Mouse (Mus musculus) limb, embryonic 14.5 days (tissue): ENCODE data around the gene Dohh. TPM values are rescaled to one million over a fixed set of nuclear protein-coding genes. Genes with fewer than 3 reads are reported as not detected.

Experiments
- ATAC-seq: fragments of 200-750 bp; cut with Nextera tagmentation; 2 replicates; pipeline ENCODE4 v1.8.0; 2017; ENCODE audit warnings: low read depth, moderate number of reproducible peaks, moderate TSS enrichment; ENCODE audit not compliant: low FRiP score
- DNase-seq: peaks from one replicate; pipeline ENCODE4 v3.0.0-alpha.2; 2015; ENCODE audit warnings: low spot score
- H3K27ac ChIP-seq: fragments of 300-500 bp; sonication (generic); replicated peaks from 2 replicates; pipeline ENCODE4 v1.5.1; 2014; ENCODE audit warnings: low read depth, mild to moderate bottlenecking, low read length, moderate library complexity, mixed read lengths
- H3K27me3 ChIP-seq: fragments of 300-500 bp; sonication (generic); 2 replicates; pipeline ENCODE4 v1.6.1; 2014; ENCODE audit warnings: low read length, mixed read lengths; ENCODE audit not compliant: control insufficient read depth, insufficient read depth
- H3K36me3 ChIP-seq: fragments of 300-500 bp; sonication (generic); 2 replicates; pipeline ENCODE4 v1.6.1; 2014; ENCODE audit warnings: mild to moderate bottlenecking, low read length, moderate library complexity, mixed read lengths; ENCODE audit not compliant: control insufficient read depth, insufficient read depth
- H3K4me1 ChIP-seq: fragments of 300-500 bp; sonication (generic); 2 replicates; pipeline ENCODE4 v1.6.1; 2014; ENCODE audit warnings: antibody characterized with exemption, low read length, mixed read lengths; ENCODE audit not compliant: control insufficient read depth, insufficient read depth
- H3K4me2 ChIP-seq: fragments of 300-500 bp; sonication (generic); replicated peaks from 2 replicates; pipeline ENCODE4 v1.6.1; 2014; ENCODE audit warnings: low read depth, mild to moderate bottlenecking, low read length, moderate library complexity; ENCODE audit not compliant: severe bottlenecking
- H3K4me3 ChIP-seq: fragments of 300-500 bp; sonication (generic); replicated peaks from 2 replicates; pipeline ENCODE4 v1.5.1; 2014; ENCODE audit warnings: low read length
- H3K9ac ChIP-seq: fragments of 300-500 bp; sonication (generic); 2 replicates; pipeline ENCODE4 v1.6.1; 2014; ENCODE audit warnings: mild to moderate bottlenecking, low read depth, low read length, moderate library complexity; ENCODE audit not compliant: severe bottlenecking
- H3K9me3 ChIP-seq: fragments of 300-500 bp; sonication (generic); 2 replicates; pipeline ENCODE4 v1.6.1; 2016; ENCODE audit warnings: low read length; ENCODE audit not compliant: control insufficient read depth
- POLR2A ChIP-seq: fragments of 200-500 bp; IDR thresholded peaks from 2 replicates; pipeline ENCODE4 v1.8.0; 2012; ENCODE audit warnings: inconsistent platforms, mild to moderate bottlenecking, moderate library complexity, borderline replicate concordance; ENCODE audit not compliant: insufficient read depth, insufficient read length; ENCODE audit errors: extremely low read depth
- WGBS: fragments of 180-500 bp; shearing (Covaris S2); extraction: QIAGEN DNeasy Blood & Tissue Kit; methylation state at CpG from one replicate; pipeline ENCODE4 v1.1.7; 2014; 5-methylcytosine and 5-hydroxymethylcytosine counted together
- polyA plus RNA-seq, 2 experiments: library from polyadenylated mRNA; depleted of rRNA in 1 of 2; stranded (reverse) in 1 of 2; unstranded in 1 of 2; fragments of >200 nt; fragmentation: Nextera tagmentation in 1 of 2; extraction: Ambion mirVana in 1 of 2; gene quantifications; 2 replicates each; pipeline versions ENCODE4 v1.2.1 to v1.2.3; 2012 to 2014

Dohh gene
- polyA plus RNA-seq, 2 experiments = 54.3 to 60.0 TPM

DNA sequence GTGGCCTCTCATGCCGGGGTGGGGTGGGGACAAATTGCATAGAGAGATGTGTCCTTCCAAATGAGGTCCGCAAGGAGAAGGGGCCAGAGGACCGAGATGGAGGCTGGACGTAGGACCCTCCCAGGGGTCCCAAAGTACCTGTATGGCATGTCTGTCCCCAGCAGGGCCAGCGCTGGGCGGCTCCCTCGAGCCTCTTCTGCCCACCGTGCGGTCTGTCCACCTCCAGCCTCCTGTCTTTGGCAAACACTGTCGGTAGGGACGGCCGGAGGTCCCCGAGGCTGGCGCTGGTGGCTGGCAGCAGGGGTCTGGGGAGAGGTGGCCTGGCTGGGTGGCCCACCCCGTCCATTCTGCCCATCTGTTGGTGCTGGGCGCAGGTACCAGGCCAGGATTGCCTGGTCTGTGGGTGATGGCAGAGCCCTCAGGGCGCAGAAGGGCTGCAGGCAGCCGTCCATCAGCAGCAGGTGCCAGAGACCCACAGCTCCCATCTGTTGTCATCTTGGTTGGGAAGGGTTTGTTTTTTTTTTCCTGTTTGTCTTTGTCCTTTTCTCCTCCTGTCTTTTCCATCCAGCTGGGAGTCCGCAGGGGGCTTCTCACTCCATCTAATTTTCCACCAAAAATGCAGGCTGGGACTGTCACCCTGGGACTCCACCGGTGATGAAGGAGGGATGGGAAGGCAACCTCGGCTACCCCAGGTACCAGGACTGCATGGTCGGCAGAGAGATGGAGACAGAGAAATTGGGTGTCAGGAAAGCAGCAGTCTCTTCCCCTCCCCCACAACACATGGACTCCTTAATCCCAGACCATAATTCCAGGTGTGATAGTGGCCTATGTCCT is 16.4 kb downstream of the Dohh start:
- H3K4me2 ChIP-seq = no peak overlapping the region
- H3K27me3 ChIP-seq = no peaks in the 10 kb centered on the region
- H3K9ac ChIP-seq = no peak overlapping the region
- H3K4me1 ChIP-seq = peaks cover 33% of the 10 kb centered on the region
- DNase-seq (no peak), ATAC-seq (no peak)
- no peak for TF ChIP-seq POLR2A
- WGBS = 58% methylated on average over 22 of the region's 22 CpGs
- no peak overlapping the region for H3K4me3 ChIP-seq
- H3K9me3 ChIP-seq = no peaks in the 10 kb centered on the region
- H3K36me3 ChIP-seq = peaks cover 67% of the 10 kb centered on the region
- no peak overlapping the region for H3K27ac ChIP-seq

DNA sequence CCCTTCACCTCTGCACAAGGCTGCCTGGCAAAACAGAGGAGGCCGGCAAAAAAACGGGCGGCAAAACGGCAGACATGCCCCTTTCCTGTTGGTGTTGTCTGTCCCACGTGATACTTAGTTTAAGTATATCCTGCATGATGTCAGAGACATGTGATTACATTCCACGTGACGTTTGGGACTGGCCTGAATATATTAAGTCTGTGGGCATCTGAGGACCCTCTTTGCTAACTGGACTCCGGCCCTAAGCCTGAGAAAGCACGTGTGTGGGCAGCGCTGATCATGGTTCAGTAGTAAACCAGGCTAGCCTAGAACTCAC is 16.9 kb downstream of the Dohh start:
- Histone ChIP-seq H3K27ac (peak overlapping the region; percentile 77), H3K9ac (no peak overlapping the region), H3K4me3 (no peak overlapping the region), H3K4me2 (no peak overlapping the region), H3K27me3 (no peaks in the 10 kb centered on the region), H3K36me3 (peaks cover 73% of the 10 kb centered on the region), H3K4me1 (peaks cover 33% of the 10 kb centered on the region), H3K9me3 (no peaks in the 10 kb centered on the region)
- WGBS = 21% methylated on average over 10 of the region's 10 CpGs
- no peak for TF ChIP-seq POLR2A
- DNase-seq (no peak), ATAC-seq (no peak)

DNA sequence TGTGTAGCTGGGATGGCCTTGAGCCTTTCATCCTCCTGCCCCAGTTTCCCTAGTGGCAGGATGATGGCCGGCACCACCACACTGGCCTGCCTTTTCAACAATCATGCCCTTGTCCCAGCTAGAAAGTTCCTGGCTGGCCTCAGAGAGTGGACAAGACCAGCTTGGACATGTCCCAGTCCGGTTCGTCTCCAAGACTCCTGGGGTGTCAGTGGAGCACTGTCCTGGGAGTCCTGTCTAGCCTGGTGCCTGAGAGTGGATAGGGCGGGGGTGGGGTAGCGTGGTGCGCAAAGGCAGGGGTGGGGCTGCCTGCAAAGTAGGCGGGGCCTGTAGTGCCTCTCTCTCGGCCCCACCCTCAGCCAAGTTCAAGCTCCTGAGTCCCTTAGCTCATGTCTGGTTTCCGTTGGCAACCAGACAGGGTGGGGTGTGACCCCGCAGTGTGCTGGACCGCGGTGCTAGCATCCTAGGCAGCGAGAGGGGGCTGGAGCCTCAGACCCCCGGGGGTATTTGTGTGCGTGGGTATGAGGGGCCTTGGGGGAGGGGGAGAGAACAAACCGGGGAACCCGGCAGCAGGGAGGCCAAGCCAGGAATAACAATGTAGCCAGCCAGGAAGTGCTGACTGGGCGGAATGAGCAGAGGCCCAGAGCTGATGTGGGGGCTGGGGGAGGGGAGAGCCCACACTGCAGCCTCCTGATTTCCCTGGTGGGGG is 17.4 kb downstream of the Dohh start:
- Histone ChIP-seq H3K4me1 (peaks cover 34% of the 10 kb centered on the region), H3K4me2 (peak overlapping the region; percentile 39), H3K36me3 (peaks cover 78% of the 10 kb centered on the region), H3K27me3 (no peaks in the 10 kb centered on the region), H3K27ac (peak overlapping the region; percentile 77), H3K9ac (peak overlapping the region; percentile 26; the same call in 1 of the 2 replicates), H3K9me3 (no peaks in the 10 kb centered on the region), H3K4me3 (peak overlapping the region; percentile 14)
- DNase-seq (peak; percentile 92), ATAC-seq (peak; percentile 85)
- WGBS = 8% methylated on average over 17 of the region's 18 CpGs
- no peak for TF ChIP-seq POLR2A

DNA sequence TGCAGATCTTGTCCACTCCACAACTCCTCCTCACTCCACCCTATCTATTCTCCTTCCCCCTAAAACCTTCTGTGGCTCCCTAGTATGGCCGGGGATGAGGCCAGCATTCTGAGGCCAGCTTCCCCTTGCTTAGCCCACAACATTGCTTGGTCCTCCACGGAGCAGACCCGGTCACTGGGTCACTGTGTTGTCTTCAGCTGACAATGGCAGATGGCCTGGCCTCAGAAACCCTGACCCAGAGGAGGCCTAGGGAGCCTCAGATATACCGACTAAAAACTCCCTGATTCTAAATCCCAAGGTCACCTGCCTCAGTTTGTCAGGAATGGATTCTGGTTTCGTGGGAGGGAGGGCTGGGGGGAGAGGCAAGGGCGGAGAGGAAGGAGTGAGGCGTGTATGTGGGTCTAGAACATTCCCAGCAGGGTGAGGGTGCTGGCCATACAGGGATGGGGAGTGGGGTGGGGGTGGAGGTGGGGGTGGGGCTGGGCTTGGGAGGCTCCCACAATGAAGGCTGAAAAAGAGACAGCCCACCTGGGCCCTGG is 18.1 kb downstream of the Dohh start:
- H3K4me2 ChIP-seq = peak overlapping the region; percentile 39
- ATAC-seq (no peak; the same call in 1 of the 2 replicates), DNase-seq (no peak)
- no peak for TF ChIP-seq POLR2A
- H3K36me3 ChIP-seq = peaks cover 83% of the 10 kb centered on the region
- H3K4me1 ChIP-seq = peaks cover 40% of the 10 kb centered on the region
- no peaks in the 10 kb centered on the region for H3K27me3 ChIP-seq
- H3K9me3 ChIP-seq = no peaks in the 10 kb centered on the region
- 26% methylated on average over 7 of the region's 7 CpGs for WGBS
- H3K4me3 ChIP-seq = peak overlapping the region; percentile 14; the same call in 1 of the 2 replicates
- peak overlapping the region; percentile 77 for H3K27ac ChIP-seq
- peak overlapping the region; percentile 26; the same call in 1 of the 2 replicates for H3K9ac ChIP-seq

DNA sequence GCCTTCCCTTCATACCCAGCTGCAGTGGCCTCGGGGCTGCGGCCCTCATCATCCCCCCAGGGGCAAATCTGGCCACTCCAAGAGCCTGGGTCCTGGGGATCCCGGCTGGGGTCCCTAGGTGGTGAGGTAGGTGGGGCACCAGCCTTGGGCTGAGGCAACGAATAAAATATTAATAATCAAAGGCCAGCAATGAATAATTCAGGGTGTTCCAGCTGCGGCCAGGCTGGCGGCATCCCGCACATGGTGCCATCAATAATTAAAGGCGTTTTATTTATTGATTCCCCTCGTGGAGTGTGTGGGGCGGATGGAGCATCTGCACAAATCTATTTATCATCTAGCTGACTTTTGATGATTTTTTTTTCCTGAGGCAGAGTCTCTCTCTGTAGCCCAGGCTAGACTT is 19.3 kb downstream of the Dohh start:
- no peak for ATAC-seq
- TF ChIP-seq POLR2A = no peak
- no peak overlapping the region for H3K9ac ChIP-seq
- no peak overlapping the region for H3K4me2 ChIP-seq
- no peaks in the 10 kb centered on the region for H3K27me3 ChIP-seq
- H3K4me1 ChIP-seq = peaks cover 52% of the 10 kb centered on the region
- peak overlapping the region; percentile 77 for H3K27ac ChIP-seq
- 59% methylated on average over 10 of the region's 10 CpGs for WGBS
- H3K36me3 ChIP-seq = peaks cover 83% of the 10 kb centered on the region
- no peaks in the 10 kb centered on the region for H3K9me3 ChIP-seq
- H3K4me3 ChIP-seq = no peak overlapping the region
- DNase-seq = no peak
